Mouse (Mus musculus) testis, adult 2 months (tissue): Measurements from ENCODE around the gene Nr1d1.

Experiments
- CTCF ChIP-seq: fragments of 200-500 bp; IDR thresholded peaks from 2 replicates; pipeline ENCODE4 v1.5.1; 2012; ENCODE audit warnings: low read depth, mild to moderate bottlenecking, inconsistent platforms, low read length, moderate library complexity; ENCODE audit not compliant: control insufficient read depth, insufficient read depth, insufficient replicate concordance
- POLR2A ChIP-seq: fragments of 200-500 bp; IDR thresholded peaks from 2 replicates; pipeline ENCODE4 v1.6.1; 2012; ENCODE audit warnings: low read depth, mild to moderate bottlenecking, inconsistent platforms, low read length, moderate library complexity; ENCODE audit not compliant: control insufficient read depth

GRCm38 (mm10) chr11:98789219-98789807 is 14.2 kb upstream of the Nr1d1 start:
- no peak for TF ChIP-seq CTCF
- no peak for TF ChIP-seq POLR2A
